Mouse (Mus musculus): ENCODE measurements around the gene Rcl1. TPM values are rescaled to one million over a fixed set of nuclear protein-coding genes. Genes with fewer than 3 reads are reported as not detected.

The Rcl1 gene
- total RNA-seq (2021) = 10 to 100 TPM; 26.9 to 30.0 TPM
- long read RNA-seq, experiment 1, transcript Rcl1-201 (9 exons, 1,803 nt) = major isoform, 24 of 30 reads
- long read RNA-seq, experiment 1, partial matches to known transcripts = 2 of 30 reads
- long read RNA-seq, experiment 1, other reads (novel, unspliced or antisense) = 4 of 30 reads
- long read RNA-seq, experiment 2, transcript Rcl1-201 (9 exons, 1,803 nt) = major isoform, 44 of 50 reads
- long read RNA-seq, experiment 2, partial matches to known transcripts = 0 of 50 reads
- long read RNA-seq, experiment 2, other reads (novel, unspliced or antisense) = 6 of 50 reads

GRCm38 (mm10) chr19:29100874-29101542 is at the start of gene Rcl1:
Gene Rcl1, plus strand, starts transcription at chr19:29101375.
- peak; percentile 83 to 86 for DNase-seq (ENCODE audit: low spot score in 2 of 2)

- no peak for DNase-seq (ENCODE audit: low spot score in 2 of 2)
Observed at GRCm38 (mm10) chr19:29052786-29053185, 48.4 kb upstream of the Rcl1 start.

GRCm38 (mm10) chr19:29054594-29054993 is 46.6 kb upstream of the Rcl1 start:
- no peak for DNase-seq (ENCODE audit: low spot score in 2 of 2)

GRCm38 (mm10) chr19:29055469-29055868 is 45.7 kb upstream of the Rcl1 start:
- DNase-seq (ENCODE audit: low spot score in 2 of 2) = no peak

DNA sequence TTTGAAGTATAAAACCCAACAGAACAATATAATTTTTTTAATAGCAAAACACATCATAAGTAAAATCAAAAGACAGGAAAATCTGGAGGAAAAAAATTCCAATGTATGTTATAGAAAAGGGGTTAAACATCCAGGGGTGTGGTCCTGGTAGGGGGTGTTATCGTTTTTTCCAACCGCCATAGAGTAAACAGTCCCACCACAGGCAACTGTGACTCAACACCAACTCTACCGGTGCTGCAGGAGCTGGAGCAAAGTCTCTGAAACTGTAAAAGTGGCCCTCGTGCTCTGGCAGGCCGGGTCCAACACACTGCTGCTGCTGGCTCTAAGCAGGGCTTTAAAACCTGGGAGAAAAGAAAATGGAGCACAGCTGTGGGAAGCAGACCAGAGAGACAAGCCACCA is 42.4 kb upstream of the Rcl1 start:
- no peak for DNase-seq (ENCODE audit: low spot score in 2 of 2)

- no peak for DNase-seq (ENCODE audit: low spot score in 2 of 2)
Observed at GRCm38 (mm10) chr19:29059688-29060087, 41.5 kb upstream of the Rcl1 start.

GRCm38 (mm10) chr19:29060299-29060698 is 40.9 kb upstream of the Rcl1 start:
- no peak for DNase-seq (ENCODE audit: low spot score in 2 of 2)

- no peak for DNase-seq (ENCODE audit: low spot score in 2 of 2)
Observed at GRCm38 (mm10) chr19:29063009-29063408, 38.2 kb upstream of the Rcl1 start.

- peak; percentile 79 to 81 for DNase-seq (ENCODE audit: low spot score in 2 of 2)
Observed at GRCm38 (mm10) chr19:29063577-29064363, 37.4 kb upstream of the Rcl1 start.

- no peak for DNase-seq (ENCODE audit: low spot score in 2 of 2)
Observed at GRCm38 (mm10) chr19:29064451-29065102, 36.6 kb upstream of the Rcl1 start.

DNA sequence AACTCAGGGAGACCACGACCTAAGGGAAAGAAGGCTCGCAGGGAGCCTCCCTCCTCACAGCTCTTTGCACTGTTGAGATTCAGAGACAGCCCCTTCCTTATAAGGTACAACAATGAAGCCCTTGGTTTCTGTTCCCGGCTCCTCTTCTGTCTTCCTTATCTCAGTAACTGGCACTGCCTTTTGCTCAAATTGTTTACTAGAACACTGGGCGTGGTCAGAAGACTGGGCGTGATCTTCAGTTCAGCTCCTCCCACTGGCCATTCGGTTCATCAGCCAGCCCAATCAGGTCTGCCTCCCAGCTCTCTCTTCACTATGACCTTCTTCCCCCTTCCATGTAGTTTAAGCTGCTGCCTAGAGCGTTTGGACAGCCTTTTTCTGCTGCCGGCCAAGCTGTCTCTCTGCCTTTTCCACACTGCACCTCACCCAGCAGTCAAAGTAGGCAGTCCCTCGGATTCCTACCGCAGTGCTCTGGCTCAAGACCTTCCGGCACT is 34.1 kb upstream of the Rcl1 start:
- peak in 1 of 2 experiments; percentile 39 for DNase-seq (ENCODE audit: low spot score in 2 of 2)

- no peak for DNase-seq (ENCODE audit: low spot score in 2 of 2)
Observed at GRCm38 (mm10) chr19:29069195-29069594, 32.0 kb upstream of the Rcl1 start.

- no peak for DNase-seq (ENCODE audit: low spot score in 2 of 2)
Observed at GRCm38 (mm10) chr19:29074802-29075201, 26.4 kb upstream of the Rcl1 start.

- DNase-seq (ENCODE audit: low spot score in 2 of 2) = no peak
Observed at GRCm38 (mm10) chr19:29088628-29089027, 12.5 kb upstream of the Rcl1 start.

GRCm38 (mm10) chr19:29092194-29092593 is 9.0 kb upstream of the Rcl1 start:
- DNase-seq (ENCODE audit: low spot score in 2 of 2) = no peak

- no peak for DNase-seq (ENCODE audit: low spot score in 2 of 2)
Observed at GRCm38 (mm10) chr19:29099106-29099505, 2.1 kb upstream of the Rcl1 start.

DNA sequence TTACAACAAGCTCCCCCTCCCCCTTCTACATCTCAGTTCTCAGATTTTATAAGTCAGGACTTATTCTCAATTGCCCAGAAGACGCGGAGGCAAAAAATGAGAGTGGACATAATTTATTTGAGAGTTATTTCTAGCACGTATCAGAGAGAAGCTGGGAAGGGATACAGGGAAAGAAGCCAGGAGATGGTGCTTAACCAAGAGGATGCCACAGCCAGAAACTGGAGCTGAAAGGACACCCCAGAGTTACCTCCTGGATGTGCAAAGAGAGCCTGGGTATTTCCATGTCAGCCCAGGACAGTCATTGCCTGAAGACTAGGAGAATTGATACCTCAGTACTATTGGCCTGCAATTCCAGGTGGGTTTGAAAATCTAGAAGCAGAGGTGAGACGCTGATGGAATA is 1.6 kb upstream of the Rcl1 start:
- DNase-seq (ENCODE audit: low spot score in 2 of 2) = no peak

DNA sequence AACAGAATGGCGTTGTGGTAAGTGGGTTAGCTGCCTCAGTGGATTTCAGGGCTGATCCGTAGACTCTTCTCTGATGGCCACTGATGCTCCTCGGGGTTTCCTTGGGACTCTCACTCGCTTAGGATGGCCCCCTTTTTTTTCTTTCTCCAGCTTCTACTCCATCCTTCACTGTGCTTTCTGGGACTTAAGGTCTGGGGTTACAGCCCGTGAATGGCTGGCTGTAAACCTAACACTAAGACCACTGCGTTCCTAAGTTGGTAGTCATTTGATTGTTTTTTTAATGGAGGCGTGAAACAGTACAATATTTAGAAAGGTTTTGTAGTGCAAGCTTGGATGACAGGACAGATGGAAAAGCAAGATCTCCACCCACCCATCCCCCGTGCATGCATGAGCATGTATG is 914 bp upstream of the Rcl1 start:
- no peak for DNase-seq (ENCODE audit: low spot score in 2 of 2)

DNA sequence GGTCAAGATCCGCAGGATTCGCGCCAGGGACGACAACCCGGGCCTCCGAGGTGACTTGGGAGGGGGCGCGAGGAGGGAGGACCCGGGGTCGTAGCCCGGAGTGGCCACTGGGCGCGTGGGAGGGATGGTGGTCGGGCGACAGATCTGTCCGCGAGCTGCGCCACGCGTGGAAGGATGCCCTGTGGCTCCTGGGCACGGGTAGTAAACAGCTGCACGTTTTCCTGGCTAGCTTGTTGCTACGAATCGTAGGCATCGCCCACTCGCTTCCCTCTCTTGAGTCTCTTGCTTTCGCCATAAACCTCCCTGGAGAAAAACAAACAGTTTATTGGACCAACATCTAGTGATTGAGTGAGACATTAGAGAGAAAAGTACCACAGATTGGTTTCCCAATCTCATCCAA is 416 bp downstream of the Rcl1 start:
- peak in 1 of 2 experiments; percentile 14 for DNase-seq (ENCODE audit: low spot score in 2 of 2)

- DNase-seq (ENCODE audit: low spot score in 2 of 2) = no peak
Observed at GRCm38 (mm10) chr19:29102098-29102497, 923 bp downstream of the Rcl1 start.

DNA sequence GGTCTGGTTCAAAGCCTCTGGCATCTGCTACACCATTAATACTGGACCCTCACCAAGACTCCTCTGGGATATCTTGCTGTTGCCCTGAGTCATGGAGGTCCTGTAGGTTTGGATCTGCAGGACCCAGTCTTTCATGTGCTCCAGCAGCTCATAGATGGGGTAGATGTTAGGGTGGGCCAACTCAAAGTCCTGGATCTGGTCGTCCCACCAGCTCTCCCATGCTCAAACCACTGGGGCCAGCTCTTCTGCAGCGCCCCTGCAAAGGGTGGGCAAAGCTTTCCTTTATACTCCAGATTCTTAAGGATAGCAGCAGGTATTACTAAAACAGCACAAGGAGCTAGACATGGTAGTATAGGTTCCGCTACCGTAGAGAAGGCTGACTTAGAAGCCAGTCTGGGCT is 4.6 kb downstream of the Rcl1 start:
- DNase-seq (ENCODE audit: low spot score in 2 of 2) = no peak
